Mouse (Mus musculus) midbrain, embryonic 16.5 days (tissue): ENCODE results near the gene Mapre3. TPM values are rescaled to one million over a fixed set of nuclear protein-coding genes. Genes with fewer than 3 reads are reported as not detected.
"Not testable (repeated sequence)": the region's sequence is repeated elsewhere in the genome, so short reads cannot be mapped to it uniquely, and the experiment has no call there.

ENCODE experiments used
- ATAC-seq: fragments of 200-750 bp; cut with Nextera tagmentation; 2 replicates; pipeline ENCODE4 v1.8.0; 2017; ENCODE audit warnings: moderate TSS enrichment
- H3K27ac ChIP-seq: fragments of 300-500 bp; sonication (generic); 2 replicates; pipeline ENCODE4 v1.5.1; 2014; ENCODE audit warnings: mild to moderate bottlenecking, low read length, mixed read lengths
- H3K27me3 ChIP-seq: fragments of 300-500 bp; sonication (generic); 2 replicates; pipeline ENCODE4 v1.6.1; 2014; ENCODE audit warnings: low read depth, low read length, mixed read lengths; ENCODE audit not compliant: control insufficient read depth, insufficient read depth
- H3K36me3 ChIP-seq: fragments of 300-500 bp; sonication (generic); 2 replicates; pipeline ENCODE4 v1.6.1; 2014; ENCODE audit warnings: mild to moderate bottlenecking, low read length, moderate library complexity, mixed read lengths; ENCODE audit not compliant: control insufficient read depth, insufficient read depth
- H3K4me1 ChIP-seq: fragments of 300-500 bp; sonication (generic); 2 replicates; pipeline ENCODE4 v1.6.1; 2014; ENCODE audit warnings: mild to moderate bottlenecking, low read length, mixed read lengths; ENCODE audit not compliant: control insufficient read depth, insufficient read depth
- H3K4me2 ChIP-seq: fragments of 300-500 bp; sonication (generic); 2 replicates; pipeline ENCODE4 v1.6.1; 2014; ENCODE audit warnings: mild to moderate bottlenecking, low read length, mixed read lengths
- H3K4me3 ChIP-seq: fragments of 300-500 bp; sonication (generic); 2 replicates; pipeline ENCODE4 v1.5.1; 2014; ENCODE audit warnings: low read depth, mild to moderate bottlenecking, low read length, moderate library complexity, mixed read lengths
- H3K9ac ChIP-seq: fragments of 300-500 bp; sonication (generic); 2 replicates; pipeline ENCODE4 v1.6.1; 2014; ENCODE audit warnings: low read depth, low read length, mixed read lengths
- H3K9me3 ChIP-seq: fragments of 300-500 bp; sonication (generic); replicated peaks from 2 replicates; pipeline ENCODE4 v1.6.1; 2014; ENCODE audit warnings: mild to moderate bottlenecking, low read length, mixed read lengths; ENCODE audit not compliant: control insufficient read depth, poor library complexity, severe bottlenecking
- WGBS: fragments of 180-500 bp; shearing (Covaris S2); extraction: QIAGEN DNeasy Blood & Tissue Kit; methylation state at CpG from one replicate; pipeline ENCODE4 v1.1.7; 2014; 5-methylcytosine and 5-hydroxymethylcytosine counted together
- polyA plus RNA-seq: library from polyadenylated mRNA; unstranded; fragments of >200 nt; fragmentation: Nextera tagmentation; extraction: Ambion mirVana; gene quantifications from 2 replicates; pipeline ENCODE4 v1.2.1, GENCODE M21; 2015

Gene Mapre3
- polyA plus RNA-seq, 1 experiment from 2014 or later, result 172 TPM

DNA sequence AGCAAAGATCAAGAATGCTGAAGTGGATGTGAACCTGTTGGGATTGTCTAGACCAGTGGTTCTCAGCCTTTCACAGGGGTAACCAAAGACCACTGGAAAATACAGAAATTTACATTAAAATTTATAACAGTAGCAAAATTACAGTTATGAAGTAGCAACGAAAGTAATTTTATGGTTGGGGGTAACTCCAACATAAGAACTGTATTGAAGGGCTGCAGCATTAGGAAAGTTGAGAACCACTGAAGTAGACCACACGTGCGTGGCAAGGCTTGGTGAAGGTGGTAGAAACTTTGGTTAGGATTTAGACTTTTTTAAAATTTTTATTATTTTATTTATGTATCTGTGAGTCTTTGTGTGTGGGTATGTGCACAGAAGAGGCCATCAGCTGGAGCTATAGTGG lies 53.3 kb downstream of the Mapre3 start, which contains the start of gene Tmem214:
Tmem214 (plus strand) TSS at position 301 of the 400 bp plus-strand sequence.
- peaks cover 8% of the 10 kb centered on the region for H3K4me1 ChIP-seq
- H3K4me2 ChIP-seq, result no peak within 1 kb of the TSS
- 96% methylated on average over 3 of the region's 3 CpGs for WGBS
- no peak within 1 kb of the TSS for H3K4me3 ChIP-seq
- no peak for ATAC-seq
- peaks cover 33% of the 10 kb centered on the region for H3K36me3 ChIP-seq
- H3K9ac ChIP-seq, result no peak within 1 kb of the TSS
- H3K27ac ChIP-seq, result no peak within 1 kb of the TSS
- H3K27me3 ChIP-seq, result no peaks in the 10 kb centered on the region
- no peaks in the 10 kb centered on the region for H3K9me3 ChIP-seq

GRCm38 (mm10) chr5:30868981-30869380 lies 54.5 kb downstream of the Mapre3 start:
- H3K9me3 ChIP-seq, result no peaks in the 10 kb centered on the region
- peak; percentile 41 for ATAC-seq
- H3K27ac ChIP-seq, result peak overlapping the region; percentile 62; the same call in 1 of the 2 replicates
- peak overlapping the region; percentile 75 for H3K4me2 ChIP-seq
- WGBS, result 18% methylated on average over 9 of the region's 9 CpGs
- H3K9ac ChIP-seq, result peak overlapping the region; percentile 84
- peak overlapping the region; percentile 58 for H3K4me3 ChIP-seq
- H3K4me1 ChIP-seq, result peaks cover 8% of the 10 kb centered on the region
- no peaks in the 10 kb centered on the region for H3K27me3 ChIP-seq
- peaks cover 35% of the 10 kb centered on the region for H3K36me3 ChIP-seq

DNA sequence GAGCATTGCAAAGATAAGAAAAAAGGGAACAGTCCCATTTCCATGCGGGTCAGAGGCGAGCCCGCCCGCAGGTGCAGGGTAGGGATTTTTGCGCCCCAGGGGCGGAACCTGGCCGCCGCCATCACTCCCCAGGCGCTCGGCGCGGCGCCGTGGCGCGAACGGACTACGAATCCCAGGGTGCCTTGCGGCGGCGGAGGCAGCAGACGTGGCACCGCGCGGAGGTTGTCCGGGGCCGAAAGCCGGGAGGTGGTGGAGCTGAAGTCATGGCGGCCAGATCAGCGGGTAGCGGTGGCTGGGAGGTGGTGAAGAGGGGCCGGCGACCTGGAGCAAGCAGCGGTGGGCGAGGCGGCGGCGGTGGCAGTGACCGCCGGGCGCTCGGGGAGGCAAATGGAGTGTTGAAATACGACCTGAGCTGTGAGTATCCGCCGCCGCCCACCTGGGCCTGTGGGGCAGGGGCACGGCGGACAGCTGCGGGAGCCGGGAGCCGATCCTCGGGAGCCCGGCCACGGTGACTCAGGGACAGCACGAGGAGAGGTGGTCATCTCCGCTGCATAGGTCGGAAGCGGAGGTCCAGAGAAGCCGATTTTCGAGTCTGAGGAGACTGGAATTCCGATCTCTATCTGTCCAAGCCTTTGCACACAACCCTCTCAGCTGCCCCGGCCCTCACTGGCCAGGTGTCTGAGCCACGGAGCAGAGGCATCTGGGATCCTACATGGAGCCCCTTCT lies 55.1 kb downstream of the Mapre3 start:
- WGBS, result under 1% methylated on average over 62 of the region's 63 CpGs
- Histone ChIP-seq H3K9ac (peak overlapping the region; percentile 84), H3K9me3 (no peaks in the 10 kb centered on the region), H3K27me3 (no peaks in the 10 kb centered on the region), H3K4me2 (peak overlapping the region; percentile 75), H3K27ac (peak overlapping the region; percentile 62), H3K4me3 (peak overlapping the region; percentile 58), H3K36me3 (peaks cover 37% of the 10 kb centered on the region), H3K4me1 (peaks cover 8% of the 10 kb centered on the region)
- peak; percentile 92 for ATAC-seq

DNA sequence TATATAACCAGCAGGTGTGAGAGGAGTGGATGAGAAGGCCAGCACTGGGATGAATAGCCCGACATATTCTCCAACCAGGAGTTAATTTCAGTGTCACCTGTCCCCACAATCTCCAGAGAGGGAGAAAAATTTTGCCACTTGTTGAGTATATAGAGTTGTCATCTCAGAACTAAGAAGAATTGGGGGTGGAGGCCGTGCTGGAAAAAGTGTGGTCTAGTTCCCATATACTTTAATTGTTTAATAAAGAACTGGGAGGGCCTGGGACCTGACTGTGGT lies 55.6 kb downstream of the Mapre3 start:
- Histone ChIP-seq H3K4me3 (peak overlapping the region; percentile 58), H3K9me3 (no peaks in the 10 kb centered on the region), H3K4me1 (peaks cover 8% of the 10 kb centered on the region), H3K27me3 (no peaks in the 10 kb centered on the region), H3K9ac (peak overlapping the region; percentile 84), H3K36me3 (peaks cover 37% of the 10 kb centered on the region), H3K27ac (peak overlapping the region; percentile 62), H3K4me2 (peak overlapping the region; percentile 75)
- 27% methylated on average over 2 of the region's 2 CpGs for WGBS
- ATAC-seq, result no peak

DNA sequence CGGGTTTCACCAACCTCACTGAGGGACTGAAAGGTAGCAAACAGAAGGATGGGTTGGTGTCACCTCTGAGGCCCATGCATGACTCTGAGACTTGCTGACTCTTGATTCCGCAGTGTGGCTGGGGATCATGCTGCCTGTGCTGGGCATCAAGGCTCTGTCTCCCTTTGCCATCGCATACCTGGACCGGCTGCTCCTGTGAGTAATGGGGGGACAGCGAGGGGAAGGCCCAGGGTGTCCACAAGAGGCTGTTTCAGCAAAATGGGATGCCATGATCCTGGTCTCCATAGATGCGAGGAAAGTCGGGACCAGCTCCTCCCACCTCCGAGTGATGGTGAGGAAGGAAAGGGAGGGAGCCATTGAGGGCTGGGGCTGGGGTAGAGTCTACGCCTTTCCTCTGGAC lies 58.1 kb downstream of the Mapre3 start:
- Histone ChIP-seq H3K4me1 (peaks cover 8% of the 10 kb centered on the region), H3K27me3 (no peaks in the 10 kb centered on the region), H3K27ac (no peak overlapping the region), H3K4me3 (no peak overlapping the region), H3K9me3 (no peaks in the 10 kb centered on the region), H3K9ac (no peak overlapping the region), H3K4me2 (no peak overlapping the region), H3K36me3 (peaks cover 53% of the 10 kb centered on the region)
- 97% methylated on average over 9 of the region's 9 CpGs for WGBS
- no peak for ATAC-seq

GRCm38 (mm10) chr5:30874365-30874764 lies 59.9 kb downstream of the Mapre3 start:
- no peak for ATAC-seq
- Histone ChIP-seq H3K36me3 (peaks cover 57% of the 10 kb centered on the region), H3K4me1 (peaks cover 8% of the 10 kb centered on the region), H3K27me3 (no peaks in the 10 kb centered on the region), H3K27ac (no peak overlapping the region), H3K4me2 (no peak overlapping the region), H3K9ac (no peak overlapping the region), H3K4me3 (no peak overlapping the region), H3K9me3 (no peaks in the 10 kb centered on the region)
- WGBS, result 94% methylated on average over 7 of the region's 7 CpGs

- Histone ChIP-seq H3K4me2 (no peak overlapping the region), H3K4me3 (no peak overlapping the region), H3K9me3 (no peaks in the 10 kb centered on the region), H3K27me3 (no peaks in the 10 kb centered on the region), H3K27ac (no peak overlapping the region), H3K9ac (no peak overlapping the region), H3K4me1 (no peaks in the 10 kb centered on the region), H3K36me3 (peaks cover 41% of the 10 kb centered on the region)
- 65% methylated on average over 6 of the region's 6 CpGs for WGBS
- no peak for ATAC-seq
Observed at GRCm38 (mm10) chr5:30878616-30879015, 64.2 kb downstream of the Mapre3 start.

DNA sequence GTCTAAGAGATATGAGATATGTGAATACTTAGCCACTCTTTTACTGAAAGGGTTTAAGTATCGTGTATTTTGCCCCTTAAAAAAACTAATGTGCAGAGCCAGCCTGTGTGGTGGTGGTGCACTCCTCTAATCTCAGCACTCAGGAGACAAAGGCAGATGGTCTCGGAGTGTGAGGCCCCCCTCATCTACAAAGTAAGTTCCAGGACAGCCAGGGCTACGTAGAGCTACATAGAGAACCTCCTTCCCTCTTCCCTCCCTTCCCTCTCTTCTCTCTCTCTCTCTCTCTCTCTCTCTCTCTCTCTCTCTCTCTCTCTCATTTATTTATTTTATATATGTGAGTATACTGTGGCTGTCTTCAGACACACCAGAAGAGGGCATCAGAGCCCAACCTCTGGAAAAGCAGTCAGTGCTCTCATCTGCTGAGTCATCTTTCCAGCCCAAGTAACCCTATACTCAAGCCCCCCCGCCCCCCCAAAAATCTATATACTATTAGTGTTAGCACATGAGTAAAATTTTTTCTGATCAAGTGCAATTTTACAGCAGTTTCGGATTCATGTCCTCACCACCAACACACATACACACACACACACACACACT lies 65.0 kb downstream of the Mapre3 start:
- H3K36me3 ChIP-seq, result peaks cover 33% of the 10 kb centered on the region
- no peak for ATAC-seq
- 82% methylated on average over 5 of the region's 5 CpGs for WGBS
- no peak overlapping the region for H3K9ac ChIP-seq
- H3K27ac ChIP-seq, result no peak overlapping the region
- H3K4me1 ChIP-seq, result no peaks in the 10 kb centered on the region
- no peak overlapping the region for H3K4me3 ChIP-seq
- no peaks in the 10 kb centered on the region for H3K27me3 ChIP-seq
- H3K4me2 ChIP-seq, result no peak overlapping the region
- H3K9me3 ChIP-seq, result no peaks in the 10 kb centered on the region

DNA sequence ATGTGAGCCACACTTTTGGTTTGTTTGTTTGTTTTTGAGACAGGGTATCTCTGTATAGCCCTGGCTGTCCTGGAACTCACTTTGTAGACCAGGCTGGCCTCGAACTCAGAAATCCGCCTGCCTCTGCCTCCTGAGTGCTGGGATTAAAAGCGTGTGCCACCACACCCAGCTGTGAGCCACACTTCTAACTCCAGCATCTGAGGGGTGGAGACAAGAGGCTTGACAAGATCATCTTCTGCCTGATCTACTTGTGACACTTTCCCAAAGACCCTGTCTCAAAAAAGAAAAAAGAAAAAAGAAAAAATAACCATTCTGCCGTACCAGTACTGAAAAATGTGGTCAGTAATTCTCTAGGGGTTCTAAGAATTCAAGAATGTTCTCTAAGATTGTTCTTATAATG lies 67.4 kb downstream of the Mapre3 start:
- H3K9ac ChIP-seq, H3K4me3 ChIP-seq, H3K27me3 ChIP-seq, ATAC-seq, H3K27ac ChIP-seq, H3K4me1 ChIP-seq, H3K9me3 ChIP-seq, H3K4me2 ChIP-seq: not testable (repeated sequence)
- WGBS, result 82% methylated on average over 4 of the region's 4 CpGs
- peaks cover 10% of the 10 kb centered on the region for H3K36me3 ChIP-seq
